Mouse (Mus musculus) liver, embryonic 13.5 days (tissue): ENCODE measurements at regions not wholly inside any gene's neighbourhood (a gene's known extent, or its start where the extent isn't known, plus 50 kb on each side); places are given as distances from the start of the nearest gene placed in this dataset.

Source experiments
- ATAC-seq: fragments of 200-750 bp; cut with Nextera tagmentation; 2 replicates; pipeline ENCODE4 v1.8.0; 2017; ENCODE audit warnings: low read depth, mild to moderate bottlenecking, moderate number of reproducible peaks, moderate library complexity
- DNase-seq: peaks from one replicate; pipeline ENCODE4 v3.0.0; 2022
- H3K27ac ChIP-seq: fragments of 300-500 bp; sonication (generic); 2 replicates; pipeline ENCODE4 v1.5.1; 2015; ENCODE audit warnings: moderate library complexity, mild to moderate bottlenecking, inconsistent platforms
- H3K27me3 ChIP-seq: fragments of 300-500 bp; sonication (generic); 2 replicates; pipeline ENCODE4 v1.6.1; 2015; ENCODE audit warnings: mild to moderate bottlenecking, inconsistent platforms
- H3K36me3 ChIP-seq: fragments of 300-500 bp; sonication (generic); 2 replicates; pipeline ENCODE4 v1.6.1; 2015; ENCODE audit warnings: mild to moderate bottlenecking, inconsistent platforms
- H3K4me1 ChIP-seq: fragments of 300-500 bp; sonication (generic); replicated peaks from 2 replicates; pipeline ENCODE4 v1.6.1; 2015; ENCODE audit warnings: inconsistent platforms
- H3K4me2 ChIP-seq: fragments of 300-500 bp; sonication (generic); 2 replicates; pipeline ENCODE4 v1.6.1; 2015; ENCODE audit warnings: inconsistent platforms, mild to moderate bottlenecking, moderate library complexity
- H3K4me3 ChIP-seq: fragments of 300-500 bp; sonication (generic); replicated peaks from 2 replicates; pipeline ENCODE4 v1.5.1; 2015; ENCODE audit warnings: mild to moderate bottlenecking, inconsistent platforms
- H3K9ac ChIP-seq: fragments of 300-500 bp; sonication (generic); 2 replicates; pipeline ENCODE4 v1.6.1; 2015; ENCODE audit warnings: mild to moderate bottlenecking, inconsistent platforms
- H3K9me3 ChIP-seq: fragments of 300-500 bp; sonication (generic); replicated peaks from 2 replicates; pipeline ENCODE4 v1.6.1; 2016; ENCODE audit warnings: inconsistent platforms
- WGBS: fragments of 180-500 bp; shearing (Covaris S2); methylation state at CpG from one replicate; pipeline ENCODE4 v1.1.7; 2015; ENCODE audit not compliant: insufficient replicate concordance; 5-methylcytosine and 5-hydroxymethylcytosine counted together

DNA sequence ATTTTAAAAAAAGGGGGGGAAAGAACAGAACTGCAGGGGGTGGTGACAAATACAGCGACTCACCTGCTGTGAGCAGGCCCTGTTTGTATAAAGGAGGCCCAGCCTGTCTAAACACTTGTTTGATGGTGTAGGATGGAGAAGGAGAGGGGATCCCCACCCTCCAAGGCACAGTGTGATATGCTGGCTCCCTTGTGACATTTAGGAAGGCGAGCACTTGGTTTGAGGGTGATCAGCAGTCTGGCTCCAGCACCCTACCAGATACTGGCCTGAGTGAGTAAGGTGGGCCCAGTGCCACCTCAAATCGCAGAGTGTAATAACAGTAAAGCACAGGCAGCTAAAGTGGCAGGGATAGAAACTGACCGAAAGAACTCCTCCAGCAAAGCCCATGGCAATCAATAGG is 195.4 kb upstream of the Trib2 start:
- no peaks in the 10 kb centered on the region for H3K9me3 ChIP-seq
- WGBS, result 68% methylated on average over 4 of the region's 4 CpGs

DNA sequence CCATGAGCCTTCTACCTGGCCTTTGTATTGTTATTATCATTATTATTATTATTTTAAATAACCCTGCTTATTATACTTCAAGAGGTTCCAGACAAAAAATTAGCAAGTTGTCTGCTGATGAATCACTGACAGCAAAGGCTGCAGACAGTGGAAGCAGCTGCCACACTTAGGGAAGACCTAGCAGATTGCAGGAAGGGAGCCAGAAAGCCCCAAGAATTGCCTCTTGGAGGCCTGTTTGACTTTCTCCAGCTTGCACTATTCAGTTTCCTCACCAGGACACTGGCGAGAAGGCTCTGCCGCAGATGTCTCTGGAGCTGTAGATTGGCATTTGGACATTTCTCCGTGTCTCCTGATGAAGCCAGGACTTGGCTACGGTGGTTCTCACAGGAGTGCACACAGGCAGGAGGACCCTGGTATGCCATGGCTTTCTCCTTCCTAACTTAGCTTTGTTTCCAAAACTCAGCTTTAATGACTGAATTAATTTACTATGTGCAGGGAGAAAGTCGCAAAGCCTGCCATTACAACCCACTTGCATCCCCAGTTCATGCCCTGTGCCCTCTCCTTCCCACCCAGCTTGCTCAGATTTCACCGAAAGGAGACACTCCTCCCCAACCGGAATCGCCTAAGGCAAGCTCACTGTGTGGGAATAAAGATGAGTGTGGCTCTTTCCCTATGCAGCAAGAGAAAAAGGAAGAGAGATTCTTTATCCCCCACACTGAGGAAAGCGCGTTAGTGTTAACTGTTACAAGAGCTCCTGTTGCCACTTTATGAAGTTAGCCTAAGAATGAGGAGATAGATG is 193.3 kb upstream of the Trib2 start:
- Histone ChIP-seq H3K36me3 (no peaks in the 10 kb centered on the region), H3K27me3 (no peaks in the 10 kb centered on the region), H3K9me3 (no peaks in the 10 kb centered on the region), H3K4me2 (no peak overlapping the region), H3K4me3 (no peak overlapping the region), H3K9ac (no peak overlapping the region), H3K4me1 (peaks cover 19% of the 10 kb centered on the region), H3K27ac (no peak overlapping the region)
- no peak for DNase-seq
- no peak for ATAC-seq
- 78% methylated on average over 10 of the region's 10 CpGs for WGBS

More for the DNA sequence above, 195.4 kb upstream of the Trib2 start:
- Histone ChIP-seq H3K4me2 (no peak overlapping the region), H3K4me3 (no peak overlapping the region), H3K9ac (no peak overlapping the region), H3K27me3 (no peaks in the 10 kb centered on the region), H3K4me1 (peaks cover 19% of the 10 kb centered on the region), H3K27ac (no peak overlapping the region), H3K36me3 (no peaks in the 10 kb centered on the region)
- no peak for ATAC-seq
- DNase-seq, result no peak

DNA sequence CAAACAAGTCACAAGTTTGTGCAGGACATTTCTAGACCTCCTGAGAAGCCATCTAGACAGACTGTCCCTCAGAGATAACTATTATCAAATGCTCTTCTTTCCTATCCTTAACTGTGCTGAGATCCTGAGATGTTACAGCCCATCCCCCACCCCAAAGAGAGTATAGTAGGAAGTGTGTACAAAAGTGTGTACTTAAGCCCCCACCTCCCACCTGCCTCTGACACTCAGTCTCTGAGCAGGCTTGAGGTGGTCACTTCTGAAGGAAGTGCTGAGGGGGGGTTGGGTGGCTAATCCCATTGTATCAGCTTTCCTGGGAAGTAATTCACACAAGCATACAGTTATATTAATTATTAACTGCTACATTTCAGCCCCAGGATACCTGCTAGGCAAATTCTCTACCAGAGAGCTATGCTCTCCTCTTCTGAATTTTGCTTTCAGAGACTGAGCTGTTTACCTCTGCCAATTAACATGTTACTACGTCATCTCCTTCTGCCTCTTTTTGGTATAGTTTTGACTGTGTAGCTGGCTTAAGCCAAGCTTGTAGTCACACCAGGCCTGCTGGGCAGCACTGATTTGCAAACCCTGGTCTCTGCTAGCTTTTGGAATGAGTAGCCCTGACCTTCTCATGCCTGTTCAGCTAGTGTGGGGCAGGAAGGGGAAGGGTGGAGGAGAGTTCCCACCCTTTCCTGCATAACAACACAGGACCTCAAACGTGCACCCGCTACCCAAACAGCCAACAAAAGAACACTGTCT is 192.2 kb upstream of the Trib2 start:
- Histone ChIP-seq H3K36me3 (no peaks in the 10 kb centered on the region), H3K9ac (no peak overlapping the region), H3K4me1 (peaks cover 19% of the 10 kb centered on the region), H3K4me2 (0 out of 2 replicates have a peak overlapping the region, but pooled peaks have one; percentile 17), H3K4me3 (no peak overlapping the region), H3K27me3 (no peaks in the 10 kb centered on the region), H3K9me3 (no peaks in the 10 kb centered on the region), H3K27ac (0 out of 2 replicates have a peak overlapping the region, but pooled peaks have one; percentile 5)
- ATAC-seq (peak; percentile 64), DNase-seq (no peak)
- 19% methylated on average over 3 of the region's 3 CpGs for WGBS

DNA sequence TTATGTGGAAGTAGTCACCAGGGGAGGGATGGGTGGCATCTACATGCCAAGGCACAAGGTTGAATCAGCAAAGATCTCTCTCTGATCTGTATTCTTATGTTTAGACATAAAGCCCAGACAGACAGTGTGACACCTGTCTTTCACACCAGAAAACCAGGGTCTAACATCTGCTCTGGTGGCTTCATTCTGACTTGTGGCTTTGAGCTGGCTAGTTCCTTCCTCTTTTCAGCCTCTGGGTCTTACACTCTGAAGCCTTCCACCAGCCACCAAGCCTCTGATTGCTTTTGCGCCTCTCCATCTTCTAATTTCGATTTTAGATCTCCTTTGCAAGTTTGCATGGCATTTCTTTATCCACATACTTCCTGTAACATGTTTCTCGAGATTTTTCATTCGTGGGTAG is 191.5 kb upstream of the Trib2 start:
- H3K27me3 ChIP-seq, result no peaks in the 10 kb centered on the region
- 0 out of 2 replicates have a peak overlapping the region, but pooled peaks have one; percentile 17 for H3K4me2 ChIP-seq
- no peaks in the 10 kb centered on the region for H3K9me3 ChIP-seq
- WGBS, result 12% methylated on average over 4 of the region's 4 CpGs
- no peaks in the 10 kb centered on the region for H3K36me3 ChIP-seq
- no peak overlapping the region for H3K9ac ChIP-seq
- no peak overlapping the region for H3K27ac ChIP-seq
- H3K4me3 ChIP-seq, result no peak overlapping the region
- peaks cover 19% of the 10 kb centered on the region for H3K4me1 ChIP-seq
- no peak for DNase-seq
- no peak for ATAC-seq

DNA sequence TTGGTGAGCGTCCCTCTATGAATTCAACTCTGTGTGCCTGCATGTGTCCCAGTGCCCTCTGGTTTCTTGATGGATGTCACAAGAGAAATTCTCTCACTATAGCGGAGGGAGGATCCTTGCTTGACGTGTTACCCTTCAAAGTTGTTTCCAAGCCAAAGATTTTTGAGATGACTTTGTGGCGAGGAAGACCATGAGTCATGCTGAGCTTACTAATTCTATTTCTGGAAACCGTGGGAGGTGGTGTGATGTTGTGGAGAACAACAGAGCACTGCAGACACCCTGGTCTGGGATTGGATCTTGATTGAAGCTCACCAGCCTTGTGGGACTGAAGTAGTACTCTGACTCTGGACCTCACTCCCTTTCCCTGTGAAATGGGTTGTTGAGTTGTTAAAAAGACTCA is 190.0 kb upstream of the Trib2 start:
- 43% methylated on average over 5 of the region's 5 CpGs for WGBS
- DNase-seq, result no peak
- Histone ChIP-seq H3K27ac (no peak overlapping the region), H3K4me1 (peaks cover 19% of the 10 kb centered on the region), H3K36me3 (no peaks in the 10 kb centered on the region), H3K4me2 (no peak overlapping the region), H3K4me3 (no peak overlapping the region), H3K9ac (no peak overlapping the region), H3K27me3 (no peaks in the 10 kb centered on the region), H3K9me3 (no peaks in the 10 kb centered on the region)
- ATAC-seq, result no peak

DNA sequence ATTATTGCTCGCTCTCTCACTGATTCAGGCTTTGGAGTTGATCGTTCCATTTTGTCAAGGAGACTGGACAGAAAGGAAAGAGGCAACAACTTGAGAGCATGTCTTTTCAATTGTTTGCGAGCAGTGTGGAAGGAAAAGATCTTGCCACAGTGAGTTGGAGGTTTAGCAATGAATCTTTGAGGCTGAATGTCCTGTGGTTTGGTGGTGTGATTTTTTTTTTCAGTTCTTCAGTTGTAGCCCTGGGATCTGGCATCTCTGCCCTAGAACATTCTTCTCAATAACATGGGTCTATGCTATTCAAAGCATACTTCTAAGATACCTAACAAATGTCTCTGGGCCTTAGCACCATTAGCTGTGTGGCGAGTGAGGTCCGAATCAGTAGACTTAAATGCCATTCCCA is 189.6 kb upstream of the Trib2 start:
- Histone ChIP-seq H3K9me3 (no peaks in the 10 kb centered on the region), H3K4me1 (peaks cover 19% of the 10 kb centered on the region), H3K4me3 (no peak overlapping the region), H3K9ac (no peak overlapping the region), H3K36me3 (no peaks in the 10 kb centered on the region), H3K27ac (no peak overlapping the region), H3K4me2 (no peak overlapping the region), H3K27me3 (no peaks in the 10 kb centered on the region)
- ATAC-seq (no peak), DNase-seq (no peak)
- WGBS, result 76% methylated on average over 5 of the region's 5 CpGs

DNA sequence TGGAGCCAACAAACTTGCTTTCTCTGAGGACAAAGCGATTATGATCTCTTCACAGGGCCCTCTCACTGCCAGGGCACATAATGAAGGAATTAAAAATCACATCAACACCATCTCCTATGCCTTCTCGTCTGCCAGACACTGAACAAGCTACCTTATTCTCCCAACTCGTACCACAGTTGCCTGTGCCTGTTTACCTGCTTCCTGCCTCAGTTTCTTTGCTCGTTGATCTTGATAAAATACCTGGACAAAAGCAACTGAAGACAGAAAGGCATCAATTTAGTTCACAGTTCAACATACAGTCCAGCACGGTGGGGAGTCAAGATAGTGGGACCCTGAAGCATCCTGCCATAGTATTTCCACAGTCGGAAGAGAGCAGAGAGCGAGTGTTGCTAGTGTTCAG is 185.1 kb upstream of the Trib2 start:
- H3K4me1 ChIP-seq, result no peaks in the 10 kb centered on the region
- ATAC-seq (no peak), DNase-seq (no peak)
- H3K27me3 ChIP-seq, result no peaks in the 10 kb centered on the region
- WGBS, result 69% methylated on average over 7 of the region's 7 CpGs
- no peak overlapping the region for H3K4me2 ChIP-seq
- H3K27ac ChIP-seq, result no peak overlapping the region
- no peak overlapping the region for H3K4me3 ChIP-seq
- no peaks in the 10 kb centered on the region for H3K9me3 ChIP-seq
- H3K9ac ChIP-seq, result no peak overlapping the region
- no peaks in the 10 kb centered on the region for H3K36me3 ChIP-seq

DNA sequence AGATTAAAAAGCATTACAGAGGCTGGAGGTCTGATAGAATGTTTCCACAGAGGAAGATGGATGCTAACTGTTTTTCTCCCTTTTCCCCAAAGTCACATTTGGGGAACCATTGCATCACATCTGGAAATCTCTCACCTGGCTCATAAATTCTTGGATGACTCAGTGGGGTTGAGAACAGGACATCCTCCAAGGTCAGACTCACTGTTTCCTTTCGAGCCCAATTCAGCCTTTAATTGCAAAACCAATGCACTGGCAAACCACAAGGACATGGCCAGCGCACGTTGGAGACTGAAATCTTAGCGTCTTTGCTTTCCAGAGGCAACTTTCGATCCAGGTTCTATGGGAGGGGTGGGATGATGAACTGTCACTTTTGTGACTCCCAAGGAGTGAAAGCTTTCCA is 184.5 kb upstream of the Trib2 start:
- WGBS, result 52% methylated on average over 5 of the region's 5 CpGs

DNA sequence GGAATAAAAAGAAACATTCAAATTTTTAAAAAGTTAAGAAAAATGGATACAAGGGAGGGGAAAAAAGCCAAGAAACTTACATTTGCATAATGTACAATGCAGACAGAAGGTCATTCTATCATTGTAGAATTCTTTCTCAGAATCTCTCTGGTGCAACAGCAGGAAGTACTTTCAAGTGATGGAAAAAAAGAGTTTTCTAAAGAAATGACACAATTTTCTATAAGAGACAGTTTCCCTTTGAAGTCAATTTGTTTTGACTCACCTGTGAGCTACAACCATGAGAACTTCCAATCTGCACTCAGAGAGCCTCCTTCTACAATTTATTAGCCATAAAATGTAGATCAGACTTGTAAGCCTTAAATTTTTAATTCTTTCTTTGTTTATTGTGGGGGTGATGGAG is 181.6 kb upstream of the Trib2 start:
- Histone ChIP-seq H3K4me2 (no peak overlapping the region), H3K9ac (no peak overlapping the region), H3K36me3 (no peaks in the 10 kb centered on the region), H3K9me3 (no peaks in the 10 kb centered on the region), H3K4me1 (no peaks in the 10 kb centered on the region), H3K27ac (no peak overlapping the region), H3K4me3 (no peak overlapping the region), H3K27me3 (no peaks in the 10 kb centered on the region)
- DNase-seq (no peak), ATAC-seq (no peak)

More for the DNA sequence above, 184.5 kb upstream of the Trib2 start:
- Histone ChIP-seq H3K4me3 (no peak overlapping the region), H3K4me1 (no peaks in the 10 kb centered on the region), H3K4me2 (no peak overlapping the region), H3K27ac (no peak overlapping the region), H3K9me3 (no peaks in the 10 kb centered on the region), H3K36me3 (no peaks in the 10 kb centered on the region), H3K9ac (no peak overlapping the region), H3K27me3 (no peaks in the 10 kb centered on the region)
- DNase-seq (no peak), ATAC-seq (no peak)

DNA sequence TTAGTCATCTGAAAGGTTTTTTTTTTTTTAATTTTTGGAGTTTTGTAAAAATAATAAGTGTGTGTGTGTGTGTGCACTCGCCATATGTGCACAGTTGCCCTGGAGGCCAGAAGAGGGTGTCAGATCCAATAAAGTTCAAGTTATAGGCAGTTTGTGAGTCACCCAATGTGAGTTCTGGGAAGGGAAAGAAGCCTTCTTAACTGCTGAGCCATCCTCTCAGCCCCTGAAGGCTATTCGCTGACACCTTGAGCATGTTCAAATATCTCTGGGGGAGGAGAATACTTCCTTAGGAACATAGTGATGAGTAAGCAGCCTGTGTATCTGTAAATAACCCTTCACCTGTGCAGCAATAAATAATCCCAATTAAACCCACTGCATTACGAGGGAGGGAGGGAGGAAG is 177.1 kb upstream of the Trib2 start:
- ATAC-seq, result no peak

DNA sequence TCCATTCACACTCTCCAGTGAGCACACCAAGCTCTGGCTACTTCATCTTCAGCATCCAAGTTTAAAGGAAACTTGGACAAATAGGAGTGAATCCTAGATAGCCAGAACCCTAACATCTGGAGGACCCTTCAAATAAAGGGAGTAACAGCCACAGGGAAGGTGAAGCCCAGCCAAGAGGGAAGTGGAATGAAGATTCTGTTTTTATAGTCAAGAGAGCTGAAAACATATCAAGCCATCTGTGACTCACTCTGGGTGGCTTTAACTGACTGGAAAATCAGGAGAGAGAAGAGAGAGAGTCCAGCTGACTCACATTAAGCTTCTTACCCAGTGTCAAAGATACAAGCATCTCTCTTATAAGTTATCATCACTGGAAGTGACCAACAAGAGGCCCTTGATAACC is 169.6 kb upstream of the Trib2 start:
- Histone ChIP-seq H3K27me3 (no peaks in the 10 kb centered on the region), H3K9ac (no peak overlapping the region), H3K4me1 (no peaks in the 10 kb centered on the region), H3K4me2 (no peak overlapping the region), H3K27ac (no peak overlapping the region), H3K4me3 (no peak overlapping the region), H3K9me3 (no peaks in the 10 kb centered on the region), H3K36me3 (no peaks in the 10 kb centered on the region)
- ATAC-seq (no peak), DNase-seq (no peak)

More for the DNA sequence above, 177.1 kb upstream of the Trib2 start:
- Histone ChIP-seq H3K9me3 (no peaks in the 10 kb centered on the region), H3K4me1 (no peaks in the 10 kb centered on the region), H3K27ac (no peak overlapping the region), H3K4me2 (no peak overlapping the region), H3K4me3 (no peak overlapping the region), H3K36me3 (no peaks in the 10 kb centered on the region), H3K27me3 (no peaks in the 10 kb centered on the region), H3K9ac (no peak overlapping the region)
- DNase-seq, result no peak
- WGBS, result 66% methylated on average over 3 of the region's 3 CpGs

DNA sequence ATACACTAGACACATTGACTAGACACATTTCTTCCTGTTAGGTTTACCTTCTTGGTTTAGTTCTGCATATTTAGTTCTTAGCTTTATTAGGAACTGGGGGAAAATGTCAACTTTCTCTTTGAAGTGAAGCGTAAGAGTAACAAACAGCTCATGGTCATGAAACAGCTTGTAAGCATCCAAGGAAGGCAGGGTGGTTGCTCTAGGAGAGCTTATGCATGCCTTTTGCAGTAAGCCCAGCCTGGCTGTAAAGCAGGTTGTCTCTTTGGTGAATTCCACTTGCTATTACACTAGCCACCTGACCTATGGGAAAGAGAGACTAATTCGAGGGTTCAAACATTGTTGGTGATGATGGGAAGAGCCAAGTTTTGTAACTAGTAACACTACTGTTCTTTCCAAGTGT is 168.9 kb upstream of the Trib2 start:
- 61% methylated on average over 2 of the region's 2 CpGs for WGBS
- no peak overlapping the region for H3K9ac ChIP-seq
- H3K36me3 ChIP-seq, result no peaks in the 10 kb centered on the region
- ATAC-seq, result no peak
- H3K4me2 ChIP-seq, result no peak overlapping the region
- H3K4me3 ChIP-seq, result no peak overlapping the region
- H3K4me1 ChIP-seq, result no peaks in the 10 kb centered on the region
- no peak for DNase-seq
- H3K27me3 ChIP-seq, result no peaks in the 10 kb centered on the region
- H3K27ac ChIP-seq, result no peak overlapping the region
- H3K9me3 ChIP-seq, result no peaks in the 10 kb centered on the region
